Mouse (Mus musculus) neural tube, embryonic 10.5 days (tissue): ENCODE data around the gene Fgfr2.

ENCODE experiments used
- DNase-seq: peaks from one replicate; pipeline ENCODE4 v3.0.0-alpha.2; 2017; ENCODE audit warnings: low spot score; ENCODE audit errors: extremely low spot score

Gene Fgfr2

GRCm38 (mm10) chr7:130247831-130248230, 2875.3 kb downstream of the Fgfr2 start:
- DNase-seq: no peak

GRCm38 (mm10) chr7:130246483-130246882, 2876.7 kb downstream of the Fgfr2 start:
- no peak for DNase-seq

GRCm38 (mm10) chr7:130244545-130244944, 2878.6 kb downstream of the Fgfr2 start:
- DNase-seq: no peak

GRCm38 (mm10) chr7:130243811-130244210, 2879.3 kb downstream of the Fgfr2 start:
- no peak for DNase-seq

GRCm38 (mm10) chr7:130240191-130240590, 2883.0 kb downstream of the Fgfr2 start:
- no peak for DNase-seq

- no peak for DNase-seq
Measured at GRCm38 (mm10) chr7:130237244-130237643, 2885.9 kb downstream of the Fgfr2 start.

GRCm38 (mm10) chr7:130233777-130234176, 2889.4 kb downstream of the Fgfr2 start:
- DNase-seq: peak; percentile 25

GRCm38 (mm10) chr7:130230034-130230433, 2893.1 kb downstream of the Fgfr2 start:
- no peak for DNase-seq

- no peak for DNase-seq
Measured at GRCm38 (mm10) chr7:130225227-130225626, 2897.9 kb downstream of the Fgfr2 start.

- DNase-seq: no peak
Measured at GRCm38 (mm10) chr7:130222633-130223354, 2900.4 kb downstream of the Fgfr2 start.

- DNase-seq: no peak
Measured at GRCm38 (mm10) chr7:130221661-130222387, 2901.3 kb downstream of the Fgfr2 start.

GRCm38 (mm10) chr7:130220627-130221026, 2902.5 kb downstream of the Fgfr2 start:
- DNase-seq: no peak

GRCm38 (mm10) chr7:130219844-130220243, 2903.3 kb downstream of the Fgfr2 start:
- no peak for DNase-seq

GRCm38 (mm10) chr7:130216272-130216671, 2906.9 kb downstream of the Fgfr2 start:
- no peak for DNase-seq

GRCm38 (mm10) chr7:130215348-130216252, 2907.6 kb downstream of the Fgfr2 start:
- DNase-seq: no peak

- DNase-seq: no peak
Measured at GRCm38 (mm10) chr7:130213156-130213555, 2910.0 kb downstream of the Fgfr2 start.

- DNase-seq: no peak
Measured at GRCm38 (mm10) chr7:130211411-130211810, 2911.7 kb downstream of the Fgfr2 start.

- DNase-seq: no peak
Measured at GRCm38 (mm10) chr7:130208601-130209000, 2914.5 kb downstream of the Fgfr2 start.

- DNase-seq: no peak
Measured at GRCm38 (mm10) chr7:130206181-130206582, 2917.0 kb downstream of the Fgfr2 start.

- no peak for DNase-seq
Measured at GRCm38 (mm10) chr7:130205140-130205539, 2918.0 kb downstream of the Fgfr2 start.

GRCm38 (mm10) chr7:130201020-130201419, 2922.1 kb downstream of the Fgfr2 start:
- no peak for DNase-seq

- no peak for DNase-seq
Measured at GRCm38 (mm10) chr7:130199951-130200350, 2923.2 kb downstream of the Fgfr2 start.
